Comparison of ENCODE assay signal across 26 mouse cellular contexts in genomic region chr11:74559793-74560433, GRCm38 (mm10). TPM values are rescaled to one million over a fixed set of nuclear protein-coding genes. Genes with fewer than 3 reads are reported as not detected.
DNase-seq lines count a peak whose midpoint lies in the region; ATAC-seq lines count a peak whose summit lies in the region.
"Had no signal": no experiment of that assay in that cellular context is flagged by ENCODE, and none has a peak within 500 bp of the region (broad histone marks: within the 10 kb centered on the region; RNA-seq: fewer than 3 reads in every experiment).

No protein-coding gene starts in this region.

- no peak overlapping the region for H3K9ac ChIP-seq in liver, embryonic 15.5 days
- H3K9ac ChIP-seq in liver, embryonic 11.5 days (ENCODE audit: low read depth, low read length): no peak overlapping the region
- H3K9ac ChIP-seq: heart, embryonic 13.5 days; limb, embryonic 15.5 days; neural tube, embryonic 13.5 days had no signal

- ATAC-seq in liver, embryonic 15.5 days (ENCODE audit: insufficient read depth): no peak
- ATAC-seq in liver, embryonic 11.5 days (replicated peaks; ENCODE audit: low FRiP score): no peak
- ATAC-seq: forebrain, embryonic 16.5 days; midbrain, embryonic 16.5 days had no signal

- no peak overlapping the region for H3K4me3 ChIP-seq in liver, embryonic 15.5 days (replicated peaks)
- no peak overlapping the region for H3K4me3 ChIP-seq in liver, embryonic 11.5 days (ENCODE audit: low read depth, low read length)
- H3K4me3 ChIP-seq: forebrain, embryonic 10.5 days; heart, adult 2 months; heart, embryonic 13.5 days; limb, embryonic 15.5 days; midbrain, embryonic 10.5 days; myocyte; neural tube, embryonic 13.5 days had no signal

- H3K27ac ChIP-seq in liver, embryonic 15.5 days (replicated peaks): peak overlapping the region; percentile 60; the same call in 1 of the 2 replicates
- H3K27ac ChIP-seq in liver, embryonic 11.5 days (ENCODE audit: low read depth, low read length): no peak overlapping the region
- H3K27ac ChIP-seq: forebrain, embryonic 10.5 days; heart, adult 2 months; heart, embryonic 13.5 days; limb, embryonic 15.5 days; midbrain, embryonic 10.5 days; neural tube, embryonic 13.5 days had no signal

- no peaks in the 10 kb centered on the region for H3K9me3 ChIP-seq in liver, embryonic 15.5 days (replicated peaks)
- H3K9me3 ChIP-seq in liver, embryonic 11.5 days (ENCODE audit: control insufficient read depth, low read length): no peaks in the 10 kb centered on the region
- H3K9me3 ChIP-seq: forebrain, embryonic 10.5 days; heart, embryonic 13.5 days; limb, embryonic 15.5 days; midbrain, embryonic 10.5 days; neural tube, embryonic 13.5 days had no signal

- H3K4me1 ChIP-seq in liver, embryonic 15.5 days (replicated peaks): peaks cover 61% of the 10 kb centered on the region
- H3K4me1 ChIP-seq in liver, embryonic 11.5 days (replicated peaks; ENCODE audit: control insufficient read depth, insufficient read depth, low read length): peaks cover 29% of the 10 kb centered on the region

- H3K4me2 ChIP-seq in liver, embryonic 15.5 days: peak overlapping the region; percentile 34
- H3K4me2 ChIP-seq in liver, embryonic 11.5 days: no peak overlapping the region
- H3K4me2 ChIP-seq: heart, embryonic 13.5 days; limb, embryonic 15.5 days; neural tube, embryonic 13.5 days had no signal

- DNase-seq in kidney, postnatal 4 days: peak; percentile 51 to 69
- no peak for DNase-seq in kidney, adult 9 months
- DNase-seq in liver, embryonic 11.5 days (ENCODE audit: low spot score): no peak
- peak; percentile 11 for DNase-seq in Muller cell, postnatal 12 days (ENCODE audit: inconsistent ontology term)
- DNase-seq in brain, adult 2 months (ENCODE audit: low read depth, low spot score): peak; percentile 75
- no peak for DNase-seq in cerebellum, postnatal 25 days
- no peak for DNase-seq in thymus, postnatal 0 days (ENCODE audit: low spot score)
- DNase-seq: adrenal gland, postnatal 14 days; cerebellum, adult 8-10 months; gastrocnemius, postnatal 25 days; heart, adult 2 months; heart, postnatal 14 days; kidney, adult 11 months; lung, postnatal 4 days; retina, postnatal 1 day; spleen, adult 18-20 months; thymus, postnatal 14 days had no signal

- WGBS in liver, embryonic 15.5 days (ENCODE audit: insufficient replicate concordance): 74% methylated on average over 5 of the region's 5 CpGs
- 82% methylated on average over 5 of the region's 5 CpGs for WGBS in liver, embryonic 11.5 days

- no peaks in the 10 kb centered on the region for H3K36me3 ChIP-seq in liver, embryonic 15.5 days (replicated peaks)
- no peaks in the 10 kb centered on the region for H3K36me3 ChIP-seq in liver, embryonic 11.5 days (ENCODE audit: control insufficient read depth, insufficient read depth, low read length)
- H3K36me3 ChIP-seq: forebrain, embryonic 10.5 days; heart, embryonic 13.5 days; limb, embryonic 15.5 days; midbrain, embryonic 10.5 days; neural tube, embryonic 13.5 days had no signal

- 0 out of 2 replicates have a peak, but pooled peaks cover 3% of the 10 kb centered on the region for H3K27me3 ChIP-seq in liver, embryonic 15.5 days
- no peaks in the 10 kb centered on the region for H3K27me3 ChIP-seq in liver, embryonic 11.5 days (replicated peaks; ENCODE audit: control insufficient read depth, insufficient read depth, low read length)
- H3K27me3 ChIP-seq: limb, embryonic 15.5 days; neural tube, embryonic 13.5 days had no signal

RNA-seq across cellular contexts. Expression of gene Rap1gap2, which starts 50.8 kb away (rescaled TPM):
- polyA plus RNA-seq in liver, embryonic 15.5 days (2015; fragmentation: Nextera tagmentation; extraction: Ambion mirVana): 0.76 and 0.81 TPM in 2 replicates
- polyA plus RNA-seq in liver, embryonic 11.5 days (2014; fragmentation: Nextera tagmentation; extraction: Ambion mirVana): 2.1 TPM in 2 replicates
- 3.5 and 3.8 TPM in 2 replicates for polyA plus RNA-seq in thymus, postnatal 0 days (2015; fragmentation: Nextera tagmentation; extraction: Ambion mirVana)

RNA-seq across cellular contexts. Expression of gene Ccdc92b, which starts 59.5 kb away (rescaled TPM):
- 13.7 and 17.7 TPM in 2 replicates for polyA plus RNA-seq in liver, embryonic 15.5 days (2015; fragmentation: Nextera tagmentation; extraction: Ambion mirVana)
- 5.3 and 5.5 TPM in 2 replicates for polyA plus RNA-seq in liver, embryonic 11.5 days (2014; fragmentation: Nextera tagmentation; extraction: Ambion mirVana)
- polyA plus RNA-seq in thymus, postnatal 0 days (2015; fragmentation: Nextera tagmentation; extraction: Ambion mirVana): 0.06 and 0.10 TPM in 2 replicates

Comparison
In these comparisons a context has a peak if more than half of its experiments do, and no peak if none do; other contexts are left out.
1. DNase-seq: peak in kidney, postnatal 4 days (2 of 2), Muller cell, postnatal 12 days (single experiment) and brain, adult 2 months (single experiment); none in kidney, adult 9 months (single experiment), liver, embryonic 11.5 days (single experiment), cerebellum, postnatal 25 days (0 of 2) and thymus, postnatal 0 days (single experiment).